Mouse (Mus musculus): Measurements from ENCODE around the gene Cda.

Gene Cda

DNA sequence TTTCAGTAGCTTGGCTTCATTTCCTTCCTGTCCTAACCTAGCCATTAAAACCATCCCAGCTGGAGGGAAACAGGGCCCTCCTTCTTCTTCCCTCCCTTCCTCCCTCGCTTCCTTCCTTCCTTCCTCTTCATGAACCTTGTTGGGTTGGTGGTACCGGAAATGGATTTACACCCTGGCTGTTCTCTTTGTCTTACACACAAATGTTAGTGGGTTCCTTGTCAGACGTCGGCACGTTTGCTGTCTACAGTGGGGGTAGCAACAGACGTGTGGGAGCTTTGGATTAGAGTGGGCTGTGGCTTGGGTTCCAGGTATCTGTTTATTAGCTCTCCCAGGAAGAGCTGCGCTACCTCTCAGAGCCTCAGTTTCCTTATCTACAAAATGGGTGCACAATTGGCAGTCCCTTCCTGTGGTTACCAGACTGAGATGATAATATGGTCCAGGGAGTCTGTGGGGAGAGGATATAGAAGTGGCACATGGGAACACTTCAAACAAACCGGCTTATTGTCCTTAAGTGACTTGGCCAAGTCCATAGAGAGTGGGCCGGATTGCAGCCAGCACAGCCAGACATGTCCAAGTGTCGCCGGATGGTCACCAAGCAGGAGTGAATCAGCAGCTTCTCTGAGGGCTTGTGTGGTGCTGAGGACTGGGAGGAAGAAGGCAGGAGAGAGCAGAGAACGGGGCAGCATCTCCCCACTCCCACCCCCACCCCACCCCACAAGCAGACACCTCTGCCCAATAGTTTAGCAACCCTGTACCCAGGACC lies 887 bp upstream of the Cda start:
- no peak for DNase-seq (ENCODE audit: low read depth, low spot score)

DNA sequence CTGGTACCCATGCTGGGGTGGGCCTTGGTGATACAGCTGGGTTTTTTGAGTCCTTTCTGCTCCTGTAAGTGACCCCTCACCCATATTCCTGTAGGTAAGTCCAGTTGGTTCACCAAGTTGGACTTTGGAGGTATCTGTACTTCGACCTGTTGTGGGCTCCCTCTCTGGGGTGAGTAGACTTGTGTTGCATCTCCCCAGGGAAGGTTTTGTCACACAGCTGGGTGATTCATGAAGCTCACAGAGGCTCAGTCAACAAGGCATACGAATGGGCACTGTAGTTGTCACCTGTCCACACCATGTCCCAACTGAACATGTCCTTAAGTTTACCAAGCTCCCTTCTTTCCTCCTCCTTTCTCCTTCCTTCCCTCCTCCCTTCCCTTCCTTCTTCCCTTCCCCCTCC lies 1.2 kb downstream of the Cda start:
- no peak for DNase-seq (ENCODE audit: low read depth, low spot score)

DNA sequence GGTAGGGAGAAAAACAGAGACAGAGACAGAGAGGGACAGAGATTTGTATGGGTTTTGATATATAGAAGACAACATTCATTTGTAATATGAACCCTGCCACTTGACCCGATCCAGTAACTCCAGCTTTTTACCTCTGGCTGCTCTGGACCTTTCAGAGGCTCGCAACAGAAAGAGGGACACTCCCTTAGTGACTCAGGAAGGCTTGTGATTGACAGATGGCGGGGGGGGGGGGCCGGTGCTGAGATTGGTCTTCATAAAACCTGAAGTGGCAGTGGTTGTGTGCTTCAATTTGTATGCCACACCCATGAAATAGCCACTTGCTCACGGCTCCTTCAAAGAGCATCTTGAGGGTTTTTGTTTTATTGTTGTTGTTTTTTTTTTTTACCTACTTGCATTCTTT lies 4.3 kb downstream of the Cda start:
- DNase-seq (ENCODE audit: low read depth, low spot score), result no peak

DNA sequence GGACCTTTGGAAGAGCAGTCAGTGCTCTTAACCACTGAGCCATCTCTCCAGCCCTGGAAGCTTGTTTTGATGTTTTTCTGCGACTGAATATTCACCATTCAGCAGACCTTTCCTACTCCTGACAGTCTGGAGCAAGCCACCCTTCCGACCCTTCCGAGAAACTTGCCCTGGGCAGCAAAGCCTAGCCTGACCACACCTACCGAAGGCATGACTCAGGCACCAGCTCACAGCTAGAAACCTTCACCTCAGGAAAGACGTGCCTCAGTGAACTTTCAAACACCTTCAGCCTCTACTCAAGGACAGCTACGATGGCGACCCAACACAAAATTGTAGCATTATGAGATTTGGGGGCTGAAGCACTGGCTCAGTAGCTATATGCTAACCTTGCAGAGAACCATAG lies 4.9 kb downstream of the Cda start:
- no peak for DNase-seq (ENCODE audit: low read depth, low spot score)

DNA sequence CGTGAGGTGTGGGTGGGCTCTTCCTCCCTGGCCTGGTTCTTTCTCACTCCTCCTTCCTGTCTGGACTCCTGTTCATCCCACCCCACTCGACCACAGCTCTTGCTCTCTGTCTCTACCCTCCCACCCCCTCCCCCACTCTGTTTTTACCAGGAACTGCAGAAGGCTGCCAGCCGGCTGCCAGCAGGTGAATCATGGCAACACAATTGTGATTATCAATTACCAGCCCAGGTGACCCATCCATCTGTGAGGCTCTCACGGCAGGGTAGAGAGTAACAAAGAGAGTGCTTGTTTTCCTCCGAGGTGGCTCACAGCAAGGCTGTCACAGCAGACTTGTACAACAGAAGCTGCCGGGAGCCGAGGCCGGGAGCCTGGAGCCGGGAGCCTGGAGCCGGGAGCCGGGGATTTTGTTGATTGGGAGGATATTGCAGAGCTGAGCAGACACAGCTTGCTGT lies 6.4 kb downstream of the Cda start:
- DNase-seq (ENCODE audit: low read depth, low spot score), result no peak

DNA sequence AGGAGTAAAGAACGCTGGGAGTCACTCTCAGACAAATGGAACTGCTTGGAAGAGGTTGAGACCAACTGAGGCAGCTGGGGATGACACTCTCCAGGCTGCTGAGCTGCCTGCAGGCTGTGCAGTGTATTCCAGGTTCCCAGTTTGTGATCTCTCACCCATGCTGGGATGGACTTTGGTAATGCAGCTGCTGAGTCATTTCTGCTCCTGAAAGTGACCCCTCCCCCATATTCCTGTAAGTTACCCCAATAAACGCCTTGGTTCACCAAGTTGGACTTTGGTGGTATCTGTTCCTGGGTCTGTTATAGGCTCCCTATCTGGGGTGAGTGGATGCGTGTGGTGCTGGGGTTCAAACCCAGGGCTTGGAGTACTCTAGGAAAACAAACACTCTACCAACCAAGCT lies 9.6 kb downstream of the Cda start:
- no peak for DNase-seq (ENCODE audit: low read depth, low spot score)

DNA sequence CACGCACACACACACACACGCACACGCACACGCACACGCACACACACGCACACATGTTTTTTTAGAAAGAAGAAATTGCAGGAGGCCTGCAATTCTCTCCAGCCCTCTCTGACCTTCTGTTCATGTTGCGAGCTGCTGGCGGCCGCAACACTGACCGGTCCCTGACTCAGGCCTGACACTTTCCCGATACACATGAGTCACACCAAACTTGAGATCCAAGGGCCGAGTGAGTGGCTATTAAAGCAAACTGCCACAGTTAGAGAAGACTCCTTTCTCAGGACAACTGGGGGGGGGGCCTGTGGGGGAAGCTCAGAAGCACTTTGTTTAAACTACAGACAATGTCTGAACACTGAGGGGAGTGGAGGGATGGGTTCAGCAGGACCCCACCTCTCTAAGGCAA lies 11.2 kb downstream of the Cda start:
- no peak for DNase-seq (ENCODE audit: low read depth, low spot score)

DNA sequence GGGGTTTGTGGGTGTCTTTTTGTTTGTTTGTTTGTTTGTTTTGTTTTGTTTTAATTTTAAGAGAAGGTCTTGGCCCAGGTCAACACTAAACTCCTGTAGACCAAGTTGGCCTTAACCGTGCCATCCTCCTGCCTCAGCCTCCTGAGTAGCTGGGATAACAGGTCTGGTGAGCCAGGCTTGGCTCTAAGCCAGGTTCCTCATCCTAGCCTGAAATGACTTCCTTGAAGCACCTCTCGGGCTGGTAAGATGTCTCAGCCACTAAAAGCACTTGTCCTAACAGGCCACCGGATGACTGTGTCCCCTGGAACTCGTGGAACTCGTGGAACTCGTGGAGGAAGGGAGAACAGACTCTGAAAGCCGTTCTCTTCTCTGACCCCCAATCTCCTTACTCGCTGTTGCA lies 11.7 kb downstream of the Cda start:
- DNase-seq (ENCODE audit: low read depth, low spot score), result no peak

DNA sequence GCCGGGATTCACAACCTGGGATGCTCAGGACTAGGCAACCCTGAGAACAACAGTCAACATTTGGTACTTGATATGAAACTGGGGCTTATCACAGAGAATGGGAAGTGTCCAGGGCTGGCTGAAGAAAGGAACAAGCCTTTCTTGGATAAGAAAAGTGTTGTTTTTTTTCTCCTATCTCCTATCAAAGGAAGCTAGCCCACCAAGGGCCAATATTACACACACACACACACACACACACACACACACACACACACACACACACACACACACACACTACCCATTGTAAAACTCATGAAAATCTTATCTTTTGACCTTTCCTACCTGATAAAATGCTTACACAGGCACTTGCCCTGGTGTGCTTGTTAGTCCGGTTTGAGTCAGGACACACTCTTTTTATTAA lies 12.3 kb downstream of the Cda start:
- DNase-seq (ENCODE audit: low read depth, low spot score), result no peak

DNA sequence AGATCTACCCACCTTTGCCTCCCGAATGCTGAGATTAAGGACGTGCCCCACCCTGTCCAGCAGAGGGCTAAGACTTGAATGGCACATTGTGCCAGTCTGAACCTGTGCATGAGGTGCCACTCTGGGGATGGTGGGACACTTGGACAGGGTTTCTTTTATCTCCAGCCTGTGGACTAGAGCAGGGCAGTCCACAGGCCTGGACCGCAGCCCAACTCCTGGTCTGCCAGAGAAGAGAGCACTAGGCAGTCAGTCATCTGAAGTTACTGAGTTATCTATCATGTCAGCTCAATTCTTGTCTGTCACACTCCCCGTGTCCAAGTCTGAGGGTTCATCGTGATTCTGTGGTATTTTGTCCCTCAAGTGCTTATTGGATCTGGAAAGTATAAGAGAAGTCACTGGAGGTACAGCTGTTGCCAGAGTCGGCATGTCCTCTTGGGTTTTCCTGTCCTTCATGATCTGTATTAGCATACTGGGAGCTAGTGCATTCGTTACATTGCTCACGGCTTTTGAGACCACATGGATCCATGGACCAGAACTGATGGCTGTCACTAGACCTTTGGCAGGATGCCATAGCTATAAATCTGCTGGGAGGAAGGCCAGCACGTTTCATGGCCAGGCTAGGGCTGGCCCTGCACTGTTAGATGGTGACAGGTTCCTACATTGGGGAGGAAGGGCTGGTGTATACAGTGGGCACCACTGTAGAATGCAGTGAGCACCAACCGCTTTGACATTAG lies 14.2 kb downstream of the Cda start:
- no peak for DNase-seq (ENCODE audit: low read depth, low spot score)

DNA sequence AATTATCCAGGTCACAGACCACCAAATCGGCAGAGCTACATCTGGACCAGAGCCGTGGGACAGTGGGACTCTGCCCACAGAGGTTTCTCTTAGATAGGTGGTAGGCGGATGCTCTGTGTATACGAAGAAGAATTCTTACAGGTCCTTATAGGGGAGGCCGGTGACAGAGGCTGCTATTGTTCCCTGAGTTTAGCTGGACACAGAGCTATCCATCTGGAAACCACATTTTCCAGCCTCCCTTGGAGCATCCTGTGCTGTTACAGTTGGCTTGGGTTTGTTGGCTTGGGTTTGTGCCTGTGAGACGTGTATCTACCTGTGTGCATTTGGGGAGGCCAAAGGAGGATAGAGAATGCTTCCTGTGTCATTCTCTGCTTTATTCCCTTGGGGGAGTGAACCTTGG lies 15.1 kb downstream of the Cda start:
- DNase-seq (ENCODE audit: low read depth, low spot score), result no peak

DNA sequence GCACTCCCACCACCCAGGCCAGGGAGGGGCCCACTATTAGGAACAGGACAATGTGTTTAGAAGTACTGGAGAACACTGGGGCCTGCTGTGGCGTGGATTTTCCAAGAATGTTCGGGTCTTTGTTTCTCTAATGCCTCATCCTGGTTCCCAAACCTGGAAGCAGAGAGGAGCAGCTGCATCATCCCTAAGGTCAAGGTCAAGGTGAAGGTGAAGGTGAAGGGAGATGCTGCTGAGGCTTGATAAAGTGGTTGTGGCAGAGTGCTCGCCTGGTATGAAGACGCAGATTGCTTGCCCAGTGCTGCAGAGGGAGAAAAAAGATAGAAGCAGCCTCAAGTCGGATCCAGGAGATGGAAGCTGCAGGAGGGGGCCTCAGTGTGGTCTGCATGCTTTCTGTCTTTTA lies 16.0 kb downstream of the Cda start:
- DNase-seq (ENCODE audit: low read depth, low spot score), result no peak

DNA sequence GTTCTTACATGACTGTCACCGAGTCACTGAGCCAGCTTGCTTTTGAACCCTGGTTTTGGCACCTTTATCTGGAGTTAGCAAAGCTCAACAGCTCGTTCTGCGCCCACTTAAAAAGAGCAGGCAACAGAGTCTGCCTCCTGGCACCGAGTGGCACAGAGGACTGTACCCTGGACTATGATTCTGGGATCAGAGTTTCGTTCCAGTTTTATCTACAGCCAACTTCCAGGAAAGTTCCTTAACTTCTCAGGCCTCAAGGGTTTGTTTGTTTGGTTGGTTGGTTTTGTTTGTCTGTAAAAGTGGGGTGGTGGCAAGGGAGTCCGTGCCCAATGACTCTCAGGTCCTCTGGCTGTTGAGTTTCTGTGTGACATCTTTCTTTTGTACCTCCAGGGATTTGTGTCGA lies 19.1 kb downstream of the Cda start:
- DNase-seq (ENCODE audit: low read depth, low spot score), result no peak

DNA sequence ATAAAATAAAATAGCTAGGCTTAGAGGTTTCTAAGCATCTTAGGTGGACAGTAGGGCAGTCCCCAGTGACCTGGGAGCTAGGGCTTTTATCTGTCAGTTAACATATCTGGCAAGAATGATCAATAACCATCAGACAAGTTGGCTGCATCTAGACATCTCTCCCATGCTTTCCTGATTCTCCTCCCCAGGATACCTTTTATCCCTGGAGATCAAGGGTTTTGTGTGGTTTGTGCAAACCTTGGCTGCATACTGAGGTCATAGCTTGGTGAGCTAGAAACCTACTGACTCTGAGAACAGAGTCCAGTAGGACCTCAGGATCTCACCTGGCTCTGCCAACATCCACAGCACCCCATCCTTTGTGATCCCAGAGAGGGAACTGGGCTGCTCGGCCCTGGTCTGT lies 20.5 kb downstream of the Cda start:
- DNase-seq (ENCODE audit: low read depth, low spot score), result no peak

DNA sequence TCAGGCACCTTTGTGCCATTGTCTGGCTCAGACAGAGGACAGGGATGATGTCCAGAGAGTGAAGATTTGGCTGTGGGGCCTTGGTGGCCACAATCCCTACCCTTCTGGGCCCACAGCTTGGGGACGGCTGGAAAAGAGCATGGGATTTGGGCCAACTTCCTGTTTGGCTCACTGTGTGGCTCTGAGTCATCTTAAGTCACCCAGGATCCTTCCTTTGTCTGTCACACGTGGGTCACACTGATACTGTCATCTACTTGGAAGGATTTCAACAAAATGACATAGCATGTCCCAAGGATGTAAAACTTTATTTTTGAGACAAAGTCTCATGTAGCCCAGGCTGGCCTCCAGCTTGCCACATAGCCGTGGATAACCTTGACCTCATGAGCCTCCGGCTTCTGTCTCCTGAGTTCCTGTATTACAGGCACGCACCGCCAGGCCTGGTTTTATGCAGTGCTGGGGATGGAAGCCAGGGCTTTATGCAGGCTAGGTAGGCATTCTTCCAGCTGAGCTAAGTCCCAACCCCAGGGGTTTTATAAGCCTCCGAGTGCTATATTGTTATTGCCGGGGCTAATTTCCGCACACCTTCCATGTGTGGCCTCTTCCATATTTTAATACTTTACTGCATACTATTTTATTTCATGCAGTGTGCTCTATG lies 22.8 kb downstream of the Cda start:
- no peak for DNase-seq (ENCODE audit: low read depth, low spot score)

DNA sequence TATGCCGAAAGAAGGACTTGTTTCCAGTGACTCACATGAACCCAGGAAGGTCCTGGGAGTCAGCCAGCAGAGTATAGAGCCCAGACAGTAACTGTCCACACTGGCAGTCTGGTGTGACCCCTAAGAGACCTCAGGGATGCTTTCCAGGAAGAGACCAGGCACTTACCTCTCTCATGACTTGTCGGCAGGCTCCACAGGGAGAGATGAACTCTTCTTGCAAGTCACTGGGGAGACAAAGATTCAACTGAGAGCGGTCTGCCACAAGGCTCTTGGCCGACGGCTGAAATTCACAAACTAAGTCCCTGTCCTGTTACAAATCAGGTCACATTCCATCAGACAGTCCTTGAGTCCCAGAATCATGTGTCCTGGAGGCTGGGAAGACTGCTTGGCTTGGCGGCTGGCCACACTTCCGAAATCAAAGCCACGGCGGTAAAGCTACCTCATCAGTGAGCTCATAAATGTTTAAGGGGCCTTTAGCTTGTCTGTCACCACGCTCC lies 24.4 kb downstream of the Cda start:
- DNase-seq (ENCODE audit: low read depth, low spot score), result no peak

DNA sequence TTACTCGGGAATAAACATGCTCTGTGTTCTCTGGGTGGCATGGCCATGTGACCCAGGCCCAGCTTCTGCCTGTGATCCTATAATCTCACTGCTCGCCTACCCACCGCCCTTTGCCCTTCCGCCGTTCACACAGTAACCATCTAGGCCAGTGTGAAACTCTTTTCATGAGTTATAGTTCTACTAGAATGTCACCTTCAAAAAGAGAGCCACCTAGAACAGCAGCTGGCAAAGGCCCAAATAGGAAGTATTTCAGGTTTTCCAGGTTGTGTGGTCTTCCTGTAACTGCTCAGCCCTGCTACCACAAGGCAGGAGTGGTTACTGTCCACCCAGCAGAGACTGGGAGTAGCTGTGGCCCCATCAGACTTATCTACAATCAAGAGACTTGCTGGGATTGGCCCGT lies 25.0 kb downstream of the Cda start:
- no peak for DNase-seq (ENCODE audit: low read depth, low spot score)

DNA sequence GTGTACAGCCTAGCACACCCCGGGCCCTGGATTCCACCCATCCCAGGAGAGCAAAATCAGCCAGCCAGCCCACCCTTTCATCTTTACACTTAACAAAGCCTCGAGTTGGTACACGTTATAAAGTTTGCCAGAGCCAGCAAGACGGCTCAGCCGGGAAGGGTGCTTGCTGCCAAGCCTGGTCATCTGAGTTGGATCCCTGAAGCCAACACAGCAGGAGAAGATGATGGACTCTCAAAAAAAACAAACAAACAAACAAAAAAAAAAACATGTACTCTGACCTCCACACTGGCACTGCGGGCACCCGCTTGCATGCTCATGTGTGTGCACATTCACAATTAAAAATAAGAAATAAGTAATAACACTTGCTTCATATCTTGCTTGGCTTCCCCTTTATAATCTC lies 25.7 kb downstream of the Cda start:
- DNase-seq (ENCODE audit: low read depth, low spot score), result no peak

DNA sequence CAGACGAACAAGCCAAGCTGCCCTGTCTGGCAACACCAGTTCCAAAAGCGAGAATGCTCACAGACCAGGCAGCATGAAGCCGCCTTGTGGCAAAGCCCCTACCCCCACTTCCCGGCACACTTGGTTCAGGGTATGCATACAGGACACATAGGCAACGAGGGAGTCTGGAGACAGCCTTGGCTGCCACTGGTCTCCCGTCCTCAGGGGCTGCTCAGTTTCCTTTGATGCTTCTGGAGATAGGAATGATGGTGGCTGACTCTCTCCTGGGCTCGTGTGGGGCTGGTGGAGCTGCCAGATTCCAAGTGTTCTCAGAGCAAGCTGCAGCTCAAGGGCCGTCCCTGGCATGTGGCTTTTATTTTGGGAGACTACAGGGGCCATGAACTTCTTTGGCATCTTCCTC lies 26.4 kb downstream of the Cda start:
- no peak for DNase-seq (ENCODE audit: low read depth, low spot score)

DNA sequence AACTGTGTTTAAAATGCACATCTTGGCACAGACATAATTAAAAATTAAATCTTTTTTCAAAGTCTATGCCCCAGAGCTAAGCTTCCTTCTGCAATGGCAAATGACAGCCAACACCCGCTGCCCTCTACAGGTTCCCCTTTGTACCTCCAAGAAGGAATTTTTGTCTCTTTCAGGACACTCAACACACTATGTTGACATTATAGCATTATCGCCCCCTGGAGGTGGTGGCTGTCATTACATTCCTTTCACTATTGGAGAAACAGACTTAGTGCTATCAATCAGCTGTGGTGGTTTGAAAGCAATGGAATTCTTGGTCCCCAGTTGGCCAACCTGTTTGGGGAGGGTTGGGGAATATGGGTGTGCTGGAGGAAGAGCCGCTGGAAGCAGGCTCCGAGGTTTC lies 27.8 kb downstream of the Cda start:
- DNase-seq (ENCODE audit: low read depth, low spot score), result no peak

DNA sequence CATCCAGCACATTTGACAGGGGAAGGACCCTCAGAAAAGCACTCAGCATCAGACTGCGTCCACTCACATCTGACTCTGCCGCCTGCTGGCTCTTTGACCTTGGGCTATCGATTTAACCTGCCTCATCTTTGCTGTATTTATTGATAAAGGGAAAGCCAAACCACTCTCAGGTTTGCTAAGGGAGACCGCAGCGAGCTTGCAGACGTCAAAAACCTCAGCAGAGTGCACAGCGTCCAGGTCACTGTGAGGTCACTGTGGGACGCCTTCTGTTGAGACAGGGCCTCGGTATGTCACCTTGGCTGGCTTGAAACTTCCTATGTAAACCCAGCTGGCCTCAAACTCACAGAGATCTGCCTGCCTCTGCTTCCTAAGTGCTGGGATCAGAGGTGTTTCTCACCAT lies 30.5 kb downstream of the Cda start:
- no peak for DNase-seq (ENCODE audit: low read depth, low spot score)

DNA sequence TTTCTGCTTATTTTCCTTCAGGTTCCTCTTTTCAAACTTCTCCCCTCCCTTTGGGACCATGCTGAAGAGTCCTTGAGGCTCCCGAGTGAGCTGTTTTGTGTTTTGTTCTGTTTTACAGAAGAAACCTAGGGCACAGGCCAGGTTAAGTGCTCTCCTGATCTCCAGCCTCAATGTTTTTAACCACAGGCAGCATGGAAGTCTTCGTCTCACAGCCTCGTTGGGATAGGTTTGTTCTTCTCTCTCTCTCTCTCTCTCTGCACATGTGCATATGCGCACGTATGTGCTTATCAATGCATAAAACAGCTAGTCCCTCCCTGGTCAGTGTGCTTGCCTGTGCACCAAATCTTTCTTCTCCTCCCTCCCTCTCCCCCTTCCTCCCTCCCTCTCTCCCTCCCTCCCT lies 30.9 kb downstream of the Cda start:
- no peak for DNase-seq (ENCODE audit: low read depth, low spot score)

DNA sequence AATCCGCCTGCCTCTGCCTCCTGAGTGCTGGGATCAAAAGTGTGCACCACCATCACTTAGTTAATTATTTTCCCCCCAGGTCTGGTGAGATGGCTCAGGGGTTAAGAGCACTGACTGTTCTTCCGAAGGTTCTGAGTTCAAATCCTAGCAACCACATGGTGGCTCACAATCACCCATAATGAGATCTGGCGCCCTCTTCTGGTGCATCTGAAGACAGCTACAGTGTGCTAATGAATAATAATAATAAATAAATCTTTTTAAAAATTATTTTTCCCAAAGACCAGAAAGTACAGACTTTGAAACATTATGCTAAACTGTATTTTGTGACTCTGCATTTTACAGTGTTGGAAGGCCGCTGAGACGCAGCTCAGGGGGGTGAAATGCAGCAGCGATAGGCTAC lies 32.1 kb downstream of the Cda start:
- DNase-seq (ENCODE audit: low read depth, low spot score), result no peak

Data from retina, adult 2 months (tissue).